Mouse (Mus musculus): ENCODE results near the gene Fam207a.

The Fam207a gene

DNA sequence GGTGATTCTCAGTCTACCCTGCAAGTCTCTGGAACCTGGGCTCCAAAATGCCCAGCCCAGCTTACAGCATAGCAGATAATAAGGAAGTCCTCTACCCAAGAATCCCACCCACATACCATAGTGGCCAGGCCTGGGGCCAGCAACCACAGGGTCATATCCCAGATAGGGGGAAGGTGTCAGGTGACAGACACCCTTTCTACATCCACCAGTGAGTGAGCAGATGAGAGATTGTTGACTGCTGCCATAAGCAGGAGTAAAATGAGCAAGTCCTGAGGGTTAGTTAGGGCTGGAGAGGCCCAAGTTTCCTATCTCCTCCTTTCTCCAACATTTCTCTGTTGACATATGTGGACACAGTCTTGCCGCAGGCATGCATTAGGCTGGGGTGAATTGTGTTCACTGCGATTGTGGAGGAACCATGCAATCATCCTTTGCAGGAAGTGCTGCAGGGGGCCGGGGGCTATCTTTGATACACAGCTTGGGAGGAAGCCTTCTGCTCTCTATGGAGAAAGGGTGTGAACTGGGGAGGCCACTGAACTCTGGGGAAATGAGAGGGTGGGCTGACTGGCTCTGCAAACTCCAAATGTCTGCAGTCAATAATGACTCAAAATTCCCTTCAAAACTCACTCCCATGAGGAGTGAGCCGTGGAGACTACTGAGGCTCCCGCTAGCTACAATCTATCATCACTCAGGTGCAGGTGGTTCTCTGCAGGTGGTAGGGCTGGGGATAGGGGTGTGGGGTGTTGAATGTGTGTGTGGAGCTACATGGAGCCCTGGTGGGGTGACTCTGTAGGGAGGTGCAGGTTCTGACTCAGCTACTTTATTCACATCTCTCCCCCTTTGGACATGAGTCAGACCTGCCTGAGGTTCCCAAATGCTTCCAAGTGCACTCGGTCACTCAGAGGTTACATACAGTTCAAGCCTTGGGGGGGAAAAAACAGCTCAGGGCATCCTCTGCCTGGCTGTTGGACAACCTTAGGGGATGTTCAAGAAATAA, 15.7 kb upstream of the Fam207a start:
- peak; percentile 92 for DNase-seq (ENCODE audit: low read depth)

- DNase-seq (ENCODE audit: low read depth), result peak; percentile 81
These were observed 14.6 kb upstream of the Fam207a start, which contains the start of gene Itgb2 for GRCm38 (mm10) chr10:77530140-77530539. Itgb2 (plus strand) TSS chr10:77530252.

- no peak for DNase-seq (ENCODE audit: low read depth)
These were observed 13.0 kb upstream of the Fam207a start for GRCm38 (mm10) chr10:77528634-77529033.

DNA sequence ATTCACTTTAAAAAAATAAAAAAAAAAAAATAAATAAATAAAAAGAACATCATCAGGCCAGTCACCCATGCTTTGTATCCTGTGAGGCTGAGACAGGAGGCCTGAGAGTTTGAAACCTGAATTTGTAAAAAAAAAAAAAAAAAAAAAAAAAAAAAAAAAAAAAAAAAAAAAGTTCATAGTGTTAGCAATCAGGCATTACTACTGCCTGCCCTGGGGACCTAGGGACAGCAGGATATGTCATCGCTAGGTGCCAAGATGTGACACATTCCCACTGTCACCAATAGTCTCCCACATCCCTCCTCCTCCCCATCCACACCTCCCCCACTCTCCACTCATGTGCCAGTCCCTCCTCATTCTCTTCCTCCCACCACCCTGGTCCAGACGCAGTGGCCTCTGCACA, 10.9 kb upstream of the Fam207a start:
- DNase-seq (ENCODE audit: low read depth), result no peak

GRCm38 (mm10) chr10:77523321-77523720, 7.7 kb upstream of the Fam207a start:
- peak; percentile 28 for DNase-seq (ENCODE audit: low read depth)

- DNase-seq (ENCODE audit: low read depth), result no peak
These were observed 7.2 kb upstream of the Fam207a start for GRCm38 (mm10) chr10:77522746-77523145.

- peak; percentile 58 for DNase-seq (ENCODE audit: low read depth)
These were observed 6.6 kb upstream of the Fam207a start for GRCm38 (mm10) chr10:77522021-77522731.

DNA sequence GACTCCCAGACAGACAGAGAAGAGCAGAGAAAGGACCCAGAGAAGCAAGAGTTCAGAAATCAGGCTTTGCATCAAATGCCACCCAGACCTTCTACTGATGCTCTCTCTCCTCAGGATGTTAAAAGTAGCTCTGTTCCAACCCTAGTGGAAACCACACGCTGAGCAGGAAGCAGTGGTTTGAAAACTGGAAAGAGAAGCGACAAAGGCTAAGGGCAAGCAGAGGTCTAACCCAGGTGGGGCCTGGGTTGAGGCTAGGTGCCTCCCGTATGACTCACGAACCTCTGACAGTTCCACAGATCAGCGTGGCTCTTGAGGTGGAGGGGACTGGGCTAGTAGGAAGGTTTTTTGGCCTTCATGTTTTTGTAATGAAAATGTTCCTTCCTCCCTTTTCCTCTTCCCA, 4.9 kb upstream of the Fam207a start:
- peak; percentile 76 for DNase-seq (ENCODE audit: low read depth)

DNA sequence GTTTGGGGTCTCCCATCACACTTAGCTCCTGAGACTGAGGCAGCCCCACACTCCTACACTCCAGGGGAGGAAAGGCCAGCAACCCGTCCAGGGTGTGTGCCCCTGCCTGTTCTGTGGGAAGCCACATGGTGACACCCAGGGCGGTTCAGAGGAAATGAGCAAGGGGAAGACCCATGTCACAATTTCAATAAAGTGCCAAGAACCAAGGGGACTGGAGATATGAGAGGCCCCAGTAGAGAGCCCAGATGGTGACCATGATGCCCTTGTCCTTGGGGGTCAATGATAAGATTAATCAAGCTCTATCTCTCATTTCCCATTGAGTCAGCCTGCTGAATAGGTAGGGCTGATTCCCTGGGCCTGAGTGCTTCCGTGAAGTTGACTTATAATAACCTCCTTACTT, 3.6 kb upstream of the Fam207a start:
- peak; percentile 80 for DNase-seq (ENCODE audit: low read depth)

DNA sequence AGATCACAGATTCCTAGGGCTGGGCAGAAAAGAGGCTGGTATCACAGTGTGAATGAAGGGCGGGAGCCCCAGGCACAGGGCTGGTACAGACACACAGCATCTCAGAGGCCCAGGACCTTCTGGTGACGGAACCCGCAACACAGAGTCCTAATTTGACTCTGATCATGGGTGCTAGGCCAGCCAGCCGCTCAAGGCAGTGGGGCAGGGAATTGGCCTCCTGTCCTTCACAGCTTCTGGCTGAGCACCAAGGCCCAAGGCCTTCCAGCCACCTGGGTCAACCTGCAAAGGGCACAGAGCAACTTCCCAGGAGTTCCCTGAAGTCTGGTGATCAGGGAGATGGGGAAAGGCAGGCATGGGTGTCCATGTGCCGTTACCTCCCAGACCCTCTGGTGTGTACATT, 2.2 kb upstream of the Fam207a start:
- DNase-seq (ENCODE audit: low read depth), result no peak

DNA sequence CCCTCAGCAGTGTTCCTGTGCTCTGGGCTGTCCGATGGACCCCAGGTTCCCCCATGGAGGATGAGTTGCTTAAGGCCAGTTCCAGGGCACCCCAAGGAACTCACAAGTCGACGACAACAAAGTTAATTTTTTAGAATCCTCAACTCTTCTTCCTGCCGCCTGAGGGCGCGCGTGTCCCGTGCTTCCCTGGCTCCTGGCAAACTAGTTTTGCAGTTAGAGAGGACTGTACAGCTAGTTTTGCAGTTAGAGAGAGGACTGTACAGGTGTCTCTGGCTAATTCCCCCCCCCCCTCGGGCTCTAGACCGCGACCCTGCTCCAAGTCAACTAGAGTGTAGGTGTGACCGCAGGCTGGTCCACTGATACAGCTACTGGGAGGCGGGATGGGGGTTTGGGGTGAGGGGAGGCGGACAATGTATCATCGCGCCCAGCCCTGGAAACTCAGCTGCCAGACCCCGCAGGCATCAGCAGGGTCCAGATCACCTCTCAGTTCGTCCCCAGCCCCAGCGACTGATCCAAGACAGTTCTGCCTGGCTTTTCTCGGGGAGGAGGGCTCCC, 1.6 kb upstream of the Fam207a start:
- DNase-seq (ENCODE audit: low read depth), result peak; percentile 81

- peak; percentile 32 for DNase-seq (ENCODE audit: low read depth)
These were observed 880 bp upstream of the Fam207a start for GRCm38 (mm10) chr10:77516379-77516951.

- DNase-seq (ENCODE audit: low read depth), result no peak
These were observed 5.2 kb downstream of the Fam207a start for GRCm38 (mm10) chr10:77510225-77510982.

- DNase-seq (ENCODE audit: low read depth), result peak; percentile 74
These were observed 6.0 kb downstream of the Fam207a start for GRCm38 (mm10) chr10:77509403-77510187.

- DNase-seq (ENCODE audit: low read depth), result no peak
These were observed 6.8 kb downstream of the Fam207a start for GRCm38 (mm10) chr10:77508744-77509143.

- DNase-seq (ENCODE audit: low read depth), result no peak
These were observed 7.8 kb downstream of the Fam207a start for GRCm38 (mm10) chr10:77507779-77508178.

DNA sequence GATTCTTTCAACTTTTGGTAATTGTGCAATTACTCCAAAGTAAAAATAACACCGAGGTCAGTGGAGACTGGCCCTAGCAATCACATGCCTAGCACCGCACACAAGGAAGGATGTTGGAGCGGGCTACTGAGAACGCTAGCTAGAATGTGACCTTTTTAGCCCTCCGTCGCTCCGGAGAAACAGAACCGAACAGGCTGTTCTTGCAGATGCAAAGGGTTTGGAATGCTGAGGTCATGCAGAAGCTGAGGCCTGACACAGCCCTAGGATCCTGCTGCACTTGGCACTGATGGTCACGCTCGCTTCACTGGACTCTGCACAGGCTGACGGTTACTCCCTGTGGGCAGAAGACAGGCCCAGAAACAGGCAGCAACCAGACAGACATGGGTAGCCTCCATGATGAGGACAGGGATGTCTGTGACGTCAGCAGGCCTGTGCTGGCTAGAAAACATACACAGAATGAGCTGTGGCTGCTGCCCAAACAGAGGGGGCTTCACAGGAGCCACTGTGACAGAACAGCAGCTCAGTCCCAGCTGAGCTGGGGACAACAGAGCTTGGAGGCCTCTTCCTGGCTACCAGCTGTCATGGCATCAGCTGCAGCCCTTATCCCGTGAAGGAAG, 8.5 kb downstream of the Fam207a start:
- no peak for DNase-seq (ENCODE audit: low read depth)

- DNase-seq (ENCODE audit: low read depth), result no peak
These were observed 9.1 kb downstream of the Fam207a start for GRCm38 (mm10) chr10:77506526-77506925.

GRCm38 (mm10) chr10:77504143-77504542, 11.4 kb downstream of the Fam207a start:
- DNase-seq (ENCODE audit: low read depth), result no peak

All from 416B (cell line).